Mouse (Mus musculus) hindbrain, embryonic 10.5 days (tissue): ENCODE data around the gene Dab2ip. TPM values are rescaled to one million over a fixed set of nuclear protein-coding genes. Genes with fewer than 3 reads are reported as not detected.

Experiments
- DNase-seq: peaks from one replicate; pipeline ENCODE4 v3.0.0-alpha.2; 2017; ENCODE audit warnings: low spot score
- H3K27ac ChIP-seq: fragments of 300-500 bp; sonication (generic); 2 replicates; pipeline ENCODE4 v1.5.1; 2016; ENCODE audit warnings: mild to moderate bottlenecking, moderate library complexity
- H3K27me3 ChIP-seq: fragments of 300-500 bp; sonication (generic); 2 replicates; pipeline ENCODE4 v1.6.1; 2016; ENCODE audit warnings: mild to moderate bottlenecking; ENCODE audit not compliant: poor library complexity, insufficient read depth, severe bottlenecking
- H3K36me3 ChIP-seq: fragments of 300-500 bp; sonication (generic); 2 replicates; pipeline ENCODE4 v1.6.1; 2016; ENCODE audit warnings: mild to moderate bottlenecking, moderate library complexity
- H3K4me1 ChIP-seq: fragments of 300-500 bp; sonication (generic); replicated peaks from 2 replicates; pipeline ENCODE4 v1.6.1; 2016; ENCODE audit warnings: mild to moderate bottlenecking
- H3K4me3 ChIP-seq: fragments of 300-500 bp; sonication (generic); 2 replicates; pipeline ENCODE4 v1.5.1; 2016; ENCODE audit warnings: mild to moderate bottlenecking, moderate library complexity
- H3K9me3 ChIP-seq: fragments of 300-500 bp; sonication (generic); 2 replicates; pipeline ENCODE4 v1.6.1; 2016; ENCODE audit warnings: mild to moderate bottlenecking, moderate library complexity
- WGBS: fragments of 180-500 bp; shearing (Covaris S2); methylation state at CpG from one replicate; pipeline ENCODE4 v1.1.7; 2016; 5-methylcytosine and 5-hydroxymethylcytosine counted together
- polyA plus RNA-seq: library from polyadenylated mRNA; unstranded; fragments of >200 nt; fragmentation: Nextera tagmentation; extraction: Ambion mirVana; gene quantifications from 2 replicates; pipeline ENCODE4 v1.2.1, GENCODE M21; 2016

Dab2ip gene
- polyA plus RNA-seq, 1 experiment from 2014 or later = 28.8 TPM

DNA sequence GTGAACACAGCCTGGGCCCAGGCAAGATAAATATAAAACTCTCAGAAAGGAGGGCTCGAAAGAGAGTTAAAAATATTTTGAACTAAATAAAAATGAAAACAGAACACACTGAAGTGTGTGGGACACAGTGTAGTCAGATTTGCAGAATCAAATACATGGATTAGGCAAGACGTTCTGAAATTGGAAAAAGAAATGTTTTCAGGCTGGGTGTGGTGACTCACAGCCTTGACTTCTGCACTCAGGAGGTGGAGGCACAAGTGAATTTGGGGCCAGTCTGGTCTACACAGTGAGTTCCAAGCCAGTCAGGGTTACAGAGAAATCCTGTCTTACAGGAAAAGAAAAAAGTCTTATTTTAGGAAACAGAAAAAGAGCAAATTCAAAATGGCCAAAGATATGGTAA lies 212.5 kb downstream of the Dab2ip start:
- Histone ChIP-seq H3K27me3 (0 out of 2 replicates have a peak, but pooled peaks cover 4% of the 10 kb centered on the region), H3K4me1 (peaks cover 20% of the 10 kb centered on the region), H3K36me3 (no peaks in the 10 kb centered on the region), H3K4me3 (no peak overlapping the region), H3K9me3 (no peaks in the 10 kb centered on the region), H3K27ac (no peak overlapping the region)
- 78% methylated on average over 2 of the region's 2 CpGs for WGBS
- no peak for DNase-seq

DNA sequence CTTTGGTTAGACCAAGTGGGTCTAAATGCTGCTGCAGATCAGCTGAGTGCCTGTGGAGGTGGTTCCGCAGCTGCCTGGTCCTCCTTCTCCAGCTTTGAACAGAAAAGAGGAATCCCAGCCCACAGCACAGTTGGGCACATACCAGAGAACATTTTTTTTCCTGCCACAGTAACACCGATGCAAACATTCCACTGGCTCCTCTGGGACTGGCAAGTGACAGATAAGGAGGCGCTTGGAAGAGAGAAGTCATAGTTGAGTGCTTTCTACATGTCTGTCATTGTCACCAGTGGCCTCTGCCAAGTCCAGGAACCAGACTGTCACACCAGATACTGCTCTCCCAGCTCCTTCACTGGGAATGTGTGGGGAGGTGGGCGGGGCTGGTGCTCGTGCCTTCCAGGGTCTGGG lies 217.6 kb downstream of the Dab2ip start:
- Histone ChIP-seq H3K36me3 (no peaks in the 10 kb centered on the region), H3K9me3 (no peaks in the 10 kb centered on the region), H3K27ac (no peak overlapping the region), H3K27me3 (no peaks in the 10 kb centered on the region), H3K4me1 (peaks cover 6% of the 10 kb centered on the region; the same call in 1 of the 2 replicates), H3K4me3 (no peak overlapping the region)
- 60% methylated on average over 5 of the region's 5 CpGs for WGBS
- DNase-seq = no peak

DNA sequence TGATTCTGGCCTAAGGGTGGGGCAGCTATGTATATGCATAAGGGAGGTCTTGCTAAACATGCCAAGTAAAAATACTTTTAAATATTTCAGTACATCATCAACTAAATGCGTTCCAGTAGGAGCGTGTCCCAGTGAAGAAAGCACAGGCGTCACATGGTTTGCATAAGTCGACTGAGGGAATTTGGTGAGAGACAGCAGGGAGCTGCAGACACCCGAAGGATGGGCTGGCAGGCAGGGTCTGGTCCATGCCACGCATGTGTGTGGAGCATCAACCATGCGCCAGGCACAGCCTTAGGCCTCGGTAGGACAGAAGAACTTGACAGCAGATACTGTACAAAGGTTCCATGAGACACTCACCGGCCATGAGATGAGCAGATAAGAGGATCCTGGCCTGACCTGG lies 218.9 kb downstream of the Dab2ip start:
- Histone ChIP-seq H3K27ac (no peak overlapping the region), H3K4me1 (peaks cover 10% of the 10 kb centered on the region), H3K9me3 (no peaks in the 10 kb centered on the region), H3K4me3 (no peak overlapping the region), H3K36me3 (no peaks in the 10 kb centered on the region), H3K27me3 (no peaks in the 10 kb centered on the region)
- DNase-seq = no peak
- 86% methylated on average over 9 of the region's 9 CpGs for WGBS

DNA sequence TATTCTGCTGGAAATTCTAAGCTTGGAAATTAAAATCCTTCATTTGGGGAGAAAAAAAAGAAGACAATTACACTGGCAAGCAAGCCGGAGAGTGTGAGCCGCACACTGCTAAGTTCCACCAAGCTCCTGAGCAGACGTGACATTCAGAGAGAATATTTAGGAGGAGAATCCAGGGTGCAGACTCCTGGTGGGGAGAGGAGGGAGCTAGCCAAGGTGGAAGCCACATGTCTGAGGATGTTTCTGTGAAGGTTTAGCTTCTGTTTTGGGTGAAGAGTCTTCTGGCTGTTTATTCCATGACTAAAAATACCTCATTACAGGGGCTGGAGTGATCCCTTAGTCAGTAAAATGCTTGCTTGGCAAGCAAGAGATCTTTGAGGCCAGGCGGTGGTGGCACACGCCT lies 221.2 kb downstream of the Dab2ip start:
- Histone ChIP-seq H3K4me3 (no peak overlapping the region), H3K4me1 (peaks cover 31% of the 10 kb centered on the region), H3K9me3 (no peaks in the 10 kb centered on the region), H3K36me3 (no peaks in the 10 kb centered on the region), H3K27ac (no peak overlapping the region), H3K27me3 (no peaks in the 10 kb centered on the region)
- DNase-seq = no peak
- 90% methylated on average over 5 of the region's 5 CpGs for WGBS

Other genes with a start within 250 kb of the Dab2ip start
- gene Stom, start 221.3 kb upstream of the Dab2ip start, polyA plus RNA-seq = 14.8 and 17.0 TPM in 2 replicates
- gene 4930568D16Rik, start 190.5 kb upstream of the Dab2ip start, polyA plus RNA-seq = not detected in 2 replicates
- not detected in 2 replicates for gene 4930402F06Rik, start 161.1 kb upstream of the Dab2ip start, polyA plus RNA-seq
- gene Ggta1, start 95.0 kb upstream of the Dab2ip start, polyA plus RNA-seq = 5.0 and 6.4 TPM in 2 replicates